Mouse (Mus musculus) retina, postnatal 1 day (tissue): ENCODE data around the gene Psme2.

Source experiments
- DNase-seq: peaks from one replicate; pipeline ENCODE4 v3.0.0-alpha.2; 2012

Psme2 gene

DNA sequence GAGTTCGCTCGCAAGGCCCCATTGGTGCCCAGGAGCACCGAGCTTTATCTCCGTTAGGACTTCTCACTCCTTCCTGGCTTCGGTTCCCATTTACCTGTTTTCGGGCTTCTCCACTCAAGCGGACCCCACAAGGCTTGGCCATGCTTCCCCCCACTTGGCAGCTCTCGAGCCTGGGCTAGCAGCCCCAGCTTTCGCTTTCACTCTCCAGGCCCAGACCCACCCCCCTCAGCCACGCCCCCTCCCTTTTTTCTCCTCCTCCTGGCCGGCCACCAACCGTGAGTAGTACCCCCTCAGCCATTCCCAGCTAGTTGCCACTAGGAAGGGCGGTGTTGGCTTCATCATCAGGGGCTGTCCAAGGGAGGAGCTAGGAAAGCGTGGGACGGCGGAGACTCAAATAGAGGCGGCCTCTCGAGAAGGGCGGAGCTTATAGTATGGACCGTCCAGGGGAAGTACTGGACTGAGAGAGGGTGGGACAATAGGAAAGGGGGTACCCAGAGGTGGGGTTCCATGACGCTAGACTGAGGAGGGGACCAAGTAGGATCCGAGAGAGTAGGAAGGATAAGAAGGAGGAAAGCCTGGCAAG, at the start of gene Psme2:
Gene Psme2 (minus strand): TSS at position 366 of the 583 bp plus-strand sequence.
- peak; percentile 98 for DNase-seq

DNA sequence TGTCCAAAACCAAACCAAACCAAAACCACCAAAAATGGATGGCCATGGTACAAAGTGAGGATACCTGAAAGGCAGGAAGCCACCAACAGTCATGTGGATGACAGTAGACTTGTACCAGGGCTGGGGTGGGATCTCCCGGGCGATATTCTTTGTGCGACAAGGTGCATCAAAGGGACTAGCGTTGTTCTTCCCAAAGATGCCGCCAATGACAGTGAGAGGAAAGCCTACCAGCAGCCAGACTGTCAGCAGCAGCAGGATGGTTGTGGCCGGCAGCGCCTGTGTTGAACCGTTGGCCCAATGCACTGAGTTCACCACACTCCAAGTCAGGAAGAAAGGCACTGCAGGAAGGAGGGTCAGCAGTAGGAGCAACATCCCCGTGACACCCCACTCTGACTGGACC, 46.9 kb upstream of the Psme2 start, which contains the start of gene Gm49378:
Gene Gm49378 (minus strand): TSS at position 101 of the 400 bp plus-strand sequence.
- no peak for DNase-seq

DNA sequence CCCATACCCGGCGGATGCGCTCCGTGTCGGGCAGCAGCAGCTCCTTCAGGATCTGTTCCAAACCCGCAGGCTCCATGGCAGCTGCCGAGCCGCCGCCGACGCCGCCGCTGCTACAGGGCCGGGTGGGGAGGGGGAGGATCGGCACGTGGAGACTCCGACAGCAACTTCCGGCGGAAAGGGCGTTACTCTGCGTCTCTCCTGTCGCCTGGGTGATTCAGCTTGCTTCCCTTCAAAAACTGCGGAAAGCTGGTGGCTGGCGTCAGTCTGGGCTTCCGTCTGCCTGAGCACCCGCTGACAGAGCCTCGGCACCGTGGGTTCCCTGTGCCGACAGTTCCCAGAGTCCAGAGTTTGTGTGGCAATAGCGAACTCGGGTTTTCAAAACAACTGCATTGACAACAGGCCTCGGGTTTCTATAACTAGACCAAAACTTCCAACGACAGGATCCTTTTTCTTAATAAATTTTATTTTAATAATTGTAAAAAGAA, 44.7 kb upstream of the Psme2 start, which contains the start of gene Ipo4:
Gene Ipo4 (minus strand): TSS at position 435 of the 485 bp plus-strand sequence.
- DNase-seq: peak; percentile 95

DNA sequence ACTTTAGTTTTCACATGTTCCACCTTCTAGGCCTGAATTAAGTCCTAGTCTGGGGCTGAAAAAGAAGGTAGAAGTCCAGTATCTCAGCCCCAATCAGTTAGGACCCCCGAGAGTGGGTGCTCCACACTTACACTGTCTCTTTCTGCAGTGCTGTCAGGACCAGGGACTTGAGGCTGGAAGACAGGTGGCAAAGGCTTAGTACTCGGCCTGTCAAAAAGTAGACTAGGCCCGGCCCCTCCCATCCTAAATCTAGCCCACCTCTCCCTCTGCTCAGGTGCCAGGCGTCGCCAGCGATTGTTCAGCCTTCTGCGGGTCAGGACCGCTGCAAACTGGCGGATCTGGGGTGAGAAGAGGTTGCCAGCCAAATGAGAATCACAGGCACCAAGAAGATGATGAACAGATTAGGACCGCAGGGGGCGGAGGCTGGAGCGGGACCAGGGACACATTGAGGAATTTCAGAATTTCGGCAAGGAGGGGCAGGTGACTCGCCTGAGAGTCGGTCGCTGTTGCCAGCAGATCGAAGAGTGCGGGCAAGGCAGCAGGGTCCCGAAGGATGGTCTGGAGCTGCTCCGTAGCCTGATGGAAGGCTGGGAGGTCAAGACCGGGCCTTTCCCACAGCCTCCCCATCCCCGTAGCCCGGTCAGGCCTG, 44.1 kb upstream of the Psme2 start:
- DNase-seq: no peak

DNA sequence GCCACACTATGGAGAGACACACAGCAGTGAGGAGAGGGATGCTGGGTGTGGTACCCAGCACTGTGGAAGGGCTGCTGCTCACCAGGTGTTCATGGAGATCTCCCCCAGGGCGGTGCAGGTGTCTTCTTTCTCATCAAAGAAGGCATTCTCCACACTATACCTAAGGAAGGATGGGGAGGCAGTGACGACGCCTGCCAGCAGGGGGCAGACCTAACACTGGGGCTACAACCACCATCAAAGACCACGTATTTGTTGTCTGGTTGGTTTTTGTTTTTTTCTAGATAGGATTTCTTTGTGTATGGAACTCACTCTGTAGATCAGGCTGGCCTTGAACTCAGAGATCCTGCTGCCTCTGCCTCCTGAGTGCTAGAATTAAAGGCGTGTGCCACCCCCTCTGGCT, 38.4 kb upstream of the Psme2 start:
- DNase-seq: peak; percentile 39

DNA sequence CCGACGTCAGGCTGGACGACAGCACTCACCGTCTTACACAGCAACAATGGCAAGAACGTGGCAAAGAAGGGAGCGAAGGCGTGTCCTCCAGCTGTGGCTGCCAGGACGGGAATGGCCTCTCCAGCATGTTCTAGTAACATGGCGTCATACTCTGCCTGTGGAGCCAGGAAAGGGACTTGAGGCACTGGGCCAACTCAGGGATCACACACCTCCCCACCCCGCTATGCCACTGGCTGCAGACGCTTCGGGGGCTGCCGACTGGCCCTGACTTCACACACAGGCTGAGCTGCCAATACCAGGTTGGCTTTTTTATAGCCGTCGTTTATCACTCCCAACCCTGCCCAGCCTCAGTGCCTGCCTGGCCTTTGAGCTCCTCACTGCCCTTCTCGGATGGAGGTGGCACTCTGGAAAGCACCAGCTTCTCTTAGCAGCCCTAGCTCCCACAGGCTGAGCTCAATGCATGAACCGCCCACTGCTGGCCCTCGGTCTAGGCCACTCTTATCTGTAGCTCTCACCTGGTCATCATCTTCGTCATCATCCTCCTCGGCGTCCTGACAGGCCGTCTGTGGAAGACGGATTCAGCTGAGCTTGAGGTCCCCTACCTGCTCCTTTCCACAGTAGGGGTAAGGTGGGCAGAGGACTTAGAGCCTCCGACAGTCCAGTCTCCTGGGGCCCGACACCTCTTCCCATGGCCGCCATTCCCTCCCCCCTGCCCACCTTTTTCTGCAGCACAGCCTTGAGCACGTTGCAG, 37.3 kb upstream of the Psme2 start:
- no peak for DNase-seq

DNA sequence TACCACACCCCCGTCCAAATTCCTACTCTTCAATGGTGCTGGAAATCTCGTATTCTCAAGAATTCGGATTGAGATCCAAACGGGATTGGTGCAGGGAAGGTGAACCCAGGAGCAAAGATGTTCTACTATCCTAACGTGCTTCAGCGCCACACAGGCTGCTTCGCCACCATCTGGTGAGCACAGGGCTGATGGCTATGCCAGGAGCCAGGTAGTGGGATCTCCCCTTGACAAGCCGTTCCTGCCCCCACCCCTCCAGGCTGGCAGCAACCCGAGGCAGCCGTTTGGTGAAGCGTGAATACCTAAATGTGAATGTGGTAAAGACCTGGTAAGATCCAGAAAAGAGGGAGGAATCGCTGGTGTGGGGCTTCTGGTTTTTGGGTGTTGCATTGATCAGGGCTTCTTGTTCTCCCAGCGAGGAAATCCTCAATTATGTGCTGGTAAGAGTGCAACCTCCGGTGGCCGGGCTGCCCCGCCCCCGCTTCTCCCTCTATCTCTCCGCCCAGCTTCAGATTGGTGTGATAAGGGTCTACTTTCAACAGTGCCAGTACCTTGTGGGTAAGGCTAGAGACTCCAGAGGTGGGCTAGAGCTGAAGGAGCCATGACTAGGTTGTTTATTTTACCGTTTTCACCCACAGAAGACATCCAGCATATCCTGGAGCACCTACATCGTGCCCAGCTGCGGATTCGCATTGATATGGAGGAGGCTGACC, 27.7 kb upstream of the Psme2 start:
- DNase-seq: peak; percentile 10

DNA sequence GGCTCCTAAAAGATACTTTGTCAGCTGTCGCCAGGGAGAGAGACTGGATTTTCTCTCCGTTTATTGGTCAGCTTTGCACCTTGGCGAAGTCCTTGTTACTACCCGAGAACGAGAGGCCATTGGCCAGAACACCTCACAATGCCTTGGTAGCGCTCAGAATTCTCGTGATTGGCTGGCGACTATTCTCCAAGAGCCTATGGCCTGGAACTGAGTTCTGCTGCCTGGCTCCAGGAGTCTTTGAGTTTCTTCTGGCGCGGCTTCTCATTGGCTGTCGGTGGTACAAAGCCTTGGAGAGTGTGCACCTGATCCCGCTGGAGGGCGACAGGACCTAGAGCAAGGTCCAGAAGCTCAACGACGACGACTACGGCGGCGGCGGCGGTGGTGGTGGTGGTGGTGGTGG, 26.9 kb upstream of the Psme2 start, which contains the start of gene Rec8:
Gene Rec8 (plus strand): TSS at position 216 of the 400 bp plus-strand sequence.
- peak; percentile 64 for DNase-seq

DNA sequence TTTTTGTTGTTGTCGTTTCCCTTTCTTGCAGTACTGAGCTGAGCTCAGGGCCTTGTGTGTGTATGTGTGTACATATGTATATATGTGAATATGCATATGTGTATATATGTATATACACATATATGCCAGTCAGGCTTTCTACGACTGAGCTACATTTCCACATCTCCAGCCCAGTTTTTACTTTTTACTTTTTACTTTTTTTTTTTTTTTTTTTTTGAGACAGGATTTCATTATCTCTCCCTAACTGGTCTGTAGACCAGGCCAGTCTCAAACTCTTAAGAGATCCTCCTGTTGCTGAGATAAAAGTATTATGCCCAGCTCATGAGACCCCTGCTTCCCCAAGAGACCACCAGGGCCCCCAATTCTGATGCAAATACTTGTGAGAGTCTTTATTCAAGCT, 25.9 kb upstream of the Psme2 start:
- no peak for DNase-seq

DNA sequence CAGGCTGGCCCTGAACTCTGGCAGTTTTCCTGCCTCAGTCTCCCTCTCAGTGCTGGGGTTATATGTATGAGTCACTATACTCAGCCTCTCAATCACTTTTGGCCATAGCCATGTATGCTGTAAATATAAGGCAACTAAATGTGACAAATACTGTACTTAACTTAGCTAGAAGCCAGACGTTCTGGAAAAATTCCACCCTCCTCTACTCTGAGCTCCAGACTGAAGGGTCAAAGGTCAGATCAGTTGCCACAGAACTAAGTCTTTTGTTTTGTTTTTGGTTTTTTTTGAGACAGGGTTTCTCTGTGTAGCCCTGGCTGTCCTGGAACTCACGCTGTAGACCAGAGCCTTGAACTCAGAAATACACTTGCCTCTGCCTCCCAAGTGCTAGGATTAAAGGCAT, 25.0 kb upstream of the Psme2 start:
- DNase-seq: no peak

DNA sequence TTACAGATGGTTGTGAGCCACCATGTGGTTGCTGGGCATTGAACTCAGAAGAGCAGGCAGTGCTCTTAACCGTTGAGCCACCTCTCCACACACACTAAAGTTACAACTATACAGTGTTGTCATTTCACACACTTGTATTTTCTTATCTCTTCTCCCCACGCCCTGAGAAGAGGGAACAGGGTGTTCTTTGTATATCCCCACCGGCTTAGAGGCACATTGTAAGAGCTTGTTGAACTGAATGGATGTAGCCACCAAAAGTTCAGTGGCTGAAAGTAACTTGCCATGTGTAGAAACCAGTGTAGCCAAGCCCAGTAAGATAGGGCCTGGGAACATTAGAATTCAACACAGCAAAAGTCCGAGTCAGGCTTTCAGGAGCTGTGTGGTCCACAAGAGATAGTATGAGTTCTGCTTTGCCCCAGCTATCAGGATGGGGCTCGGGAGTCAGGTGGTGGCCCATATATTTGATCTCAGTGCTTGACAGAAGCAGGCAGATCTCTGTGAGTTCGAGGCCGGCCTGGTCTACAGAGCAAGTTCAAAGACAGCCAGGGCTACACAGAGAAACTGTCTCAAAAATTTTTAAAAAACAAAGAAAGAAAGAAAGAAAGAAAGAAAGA, 23.8 kb upstream of the Psme2 start:
- no peak for DNase-seq

DNA sequence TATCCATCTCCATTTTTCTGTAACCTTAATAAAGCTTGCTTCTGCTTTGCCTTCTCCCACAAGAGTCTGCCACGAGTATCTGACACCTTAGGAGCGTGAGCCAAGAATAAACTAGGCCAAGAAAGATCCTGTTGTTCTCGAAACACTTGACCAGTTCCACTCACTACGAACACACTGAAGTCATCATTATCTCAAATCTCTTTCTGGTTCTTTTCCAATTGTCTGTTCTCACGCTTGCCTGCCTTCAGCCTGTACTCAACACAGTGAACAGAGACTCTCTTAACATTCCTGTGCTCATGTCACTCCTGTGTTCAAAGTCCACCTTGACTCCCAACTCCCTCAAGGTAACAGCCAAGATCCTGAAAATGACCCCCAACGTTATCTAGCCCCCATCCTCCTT, 22.4 kb upstream of the Psme2 start:
- DNase-seq: no peak

DNA sequence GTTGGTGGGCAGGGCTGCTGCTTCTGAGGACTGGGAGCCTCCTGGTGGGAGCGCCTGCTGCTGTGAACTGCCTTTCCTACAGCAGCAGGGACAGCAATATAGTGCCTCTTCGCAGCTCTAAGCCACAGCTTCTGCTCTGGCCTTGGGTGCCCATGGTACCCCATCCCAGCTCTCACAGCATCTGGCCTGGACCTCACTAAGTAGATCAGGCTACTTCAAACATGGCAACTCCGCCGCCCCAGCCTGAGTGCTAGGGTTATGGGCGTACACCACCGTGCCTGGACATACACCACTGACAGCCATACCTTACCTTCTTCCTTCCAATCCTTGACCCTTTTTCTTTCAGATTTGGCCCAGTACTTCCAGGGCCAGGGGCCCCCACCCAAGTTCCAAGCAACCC, 17.4 kb upstream of the Psme2 start:
- no peak for DNase-seq

DNA sequence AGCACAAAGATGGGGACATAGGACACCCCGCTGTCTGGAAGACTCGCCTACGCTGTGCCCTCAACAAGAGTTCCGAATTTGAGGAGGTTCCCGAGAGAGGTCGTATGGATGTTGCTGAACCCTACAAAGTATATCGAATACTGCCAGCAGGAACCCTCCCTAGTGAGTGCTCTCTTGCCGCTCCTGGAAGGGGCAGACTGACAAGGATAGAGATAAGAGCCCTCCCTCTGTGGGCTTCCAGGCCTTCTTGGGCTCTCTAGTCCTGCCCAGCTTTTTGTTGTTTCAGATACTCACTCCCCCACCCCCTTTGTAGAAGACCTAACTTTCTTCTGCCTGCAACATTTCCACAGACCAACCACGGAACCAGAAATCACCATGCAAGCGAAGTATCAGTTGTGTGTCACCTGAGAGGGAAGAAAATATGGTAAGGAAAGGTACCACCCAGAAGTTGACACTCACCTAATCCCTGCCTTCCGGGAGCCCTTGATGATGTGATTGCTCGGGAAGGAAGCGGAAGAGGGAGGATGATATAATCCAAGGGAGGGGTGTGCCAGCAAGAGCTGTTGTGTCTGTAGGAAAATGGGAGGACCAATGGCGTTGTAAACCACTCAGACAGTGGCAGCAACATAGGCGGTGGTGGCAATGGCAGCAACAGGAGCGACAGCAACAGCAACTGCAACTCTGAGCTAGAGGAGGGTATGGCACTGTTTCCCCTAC, 15.0 kb upstream of the Psme2 start:
- no peak for DNase-seq

DNA sequence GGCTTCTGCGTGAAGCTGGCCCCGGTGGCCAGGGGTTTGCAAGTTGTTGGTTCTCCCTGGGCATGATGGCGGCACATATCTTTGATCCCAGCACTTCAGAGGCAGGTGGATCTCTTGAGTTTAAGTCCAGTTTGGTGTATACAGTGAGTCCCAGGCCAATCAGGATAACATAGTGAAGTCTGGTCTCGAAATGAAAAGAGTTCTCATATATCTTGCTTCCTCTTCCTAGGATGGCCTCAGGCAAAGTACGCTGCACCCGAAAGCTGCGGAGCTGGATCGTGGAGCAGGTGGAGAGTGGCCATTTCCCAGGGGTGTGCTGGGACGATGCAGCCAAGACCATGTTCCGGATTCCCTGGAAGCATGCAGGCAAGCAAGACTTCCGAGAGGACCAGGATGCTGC, 13.9 kb upstream of the Psme2 start:
- no peak for DNase-seq

DNA sequence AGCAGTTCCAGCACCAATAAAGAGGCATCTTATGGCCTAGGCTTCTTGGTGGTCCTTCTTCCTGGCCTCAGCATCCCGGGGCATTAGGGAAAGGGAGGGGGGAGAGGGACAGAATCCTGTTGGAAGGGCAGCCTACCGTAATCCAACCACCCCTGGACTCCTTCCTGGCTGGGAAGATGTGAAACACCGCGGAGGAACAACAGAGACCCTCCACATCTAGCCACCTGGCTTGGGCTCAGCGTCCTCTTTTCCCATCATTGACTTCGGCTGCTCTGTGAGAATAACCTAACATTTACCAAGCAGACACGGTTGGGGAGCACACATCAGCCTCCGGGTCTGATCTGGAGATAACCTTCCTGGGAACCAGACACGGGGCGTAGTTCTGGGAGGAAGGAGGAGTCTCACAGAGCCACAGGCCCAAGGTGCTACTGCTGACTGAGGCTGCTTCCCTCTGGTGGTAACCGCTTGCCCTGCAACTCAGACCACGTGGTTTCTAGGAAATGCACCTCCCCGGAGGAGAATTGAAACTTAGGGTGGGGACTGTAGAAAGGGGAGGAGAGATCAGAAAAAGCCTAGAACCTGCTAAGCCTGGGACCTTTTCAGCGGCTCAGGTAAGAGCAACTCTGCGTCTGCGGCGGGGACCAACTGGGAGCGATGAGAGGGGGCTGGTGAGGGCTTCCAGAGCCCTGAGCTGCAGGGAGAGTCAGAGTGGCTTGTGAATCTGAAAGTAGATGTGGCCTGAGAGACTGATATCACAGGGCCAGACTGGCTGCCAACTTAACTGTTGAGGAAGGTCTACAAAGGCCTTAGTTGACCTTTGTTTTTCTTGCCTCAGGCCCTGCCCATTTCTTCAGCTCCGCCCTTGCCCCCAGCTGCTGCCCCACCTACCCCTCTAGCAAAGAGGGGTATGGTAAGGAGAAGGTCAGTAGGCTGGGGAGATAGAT, 13.0 kb upstream of the Psme2 start:
- DNase-seq: peak; percentile 93

DNA sequence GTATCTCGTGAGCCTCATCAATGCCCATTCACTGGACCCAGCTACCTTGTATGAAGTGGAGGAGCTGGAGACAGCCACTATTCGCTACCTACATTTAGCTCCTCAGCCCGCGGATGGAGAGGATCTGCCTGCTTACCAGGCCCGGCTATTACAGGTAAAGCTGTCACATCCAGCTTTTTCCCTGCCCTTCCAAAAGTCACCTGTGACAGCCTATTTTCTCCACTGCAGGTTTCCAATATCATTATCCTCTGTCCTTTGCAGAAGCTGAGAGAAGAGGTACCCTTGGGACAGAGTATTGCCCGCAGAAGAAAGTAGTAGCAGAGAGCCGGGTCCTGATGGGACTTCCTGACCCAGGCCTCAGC, 12.3 kb upstream of the Psme2 start, which contains the start of gene Irf9:
Gene Irf9 (plus strand): TSS at position 301 of the 362 bp plus-strand sequence.
- no peak for DNase-seq

DNA sequence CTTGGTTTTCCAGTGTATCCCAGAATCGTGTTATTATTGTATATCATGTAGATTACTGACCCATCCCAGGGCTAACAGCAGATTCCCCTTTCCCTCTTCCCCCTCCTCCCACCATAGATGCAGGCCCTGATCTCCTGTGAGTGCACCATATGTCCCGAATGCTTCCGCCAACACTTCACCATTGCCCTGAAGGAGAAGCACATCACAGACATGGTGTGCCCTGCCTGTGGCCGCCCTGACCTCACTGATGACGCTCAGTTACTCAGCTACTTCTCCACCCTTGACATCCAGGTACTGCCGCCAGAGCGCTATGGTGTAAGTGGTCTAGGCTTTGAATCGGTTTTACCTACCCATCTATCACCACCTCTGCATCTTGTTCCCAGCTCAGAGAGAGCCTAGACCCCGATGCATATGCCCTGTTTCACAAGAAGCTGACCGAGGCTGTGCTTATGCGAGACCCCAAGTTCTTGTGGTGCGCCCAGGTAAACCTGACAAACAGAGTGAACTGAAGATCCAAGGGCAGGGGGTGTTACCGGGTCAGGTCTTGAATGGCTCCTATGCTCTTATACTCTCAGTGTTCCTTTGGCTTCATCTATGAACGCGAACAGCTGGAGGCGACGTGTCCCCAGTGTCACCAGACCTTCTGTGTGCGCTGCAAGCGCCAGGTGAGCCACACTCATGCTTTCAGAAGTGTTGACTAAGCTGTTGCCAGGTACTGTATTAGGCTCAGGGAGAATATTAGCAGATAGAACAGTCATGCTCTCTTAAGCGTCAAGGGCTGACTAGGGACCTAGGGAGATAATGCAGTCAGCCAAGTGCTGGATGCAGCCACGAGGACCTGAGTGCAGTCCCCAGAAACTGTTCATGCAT, 7.8 kb upstream of the Psme2 start:
- DNase-seq: no peak

DNA sequence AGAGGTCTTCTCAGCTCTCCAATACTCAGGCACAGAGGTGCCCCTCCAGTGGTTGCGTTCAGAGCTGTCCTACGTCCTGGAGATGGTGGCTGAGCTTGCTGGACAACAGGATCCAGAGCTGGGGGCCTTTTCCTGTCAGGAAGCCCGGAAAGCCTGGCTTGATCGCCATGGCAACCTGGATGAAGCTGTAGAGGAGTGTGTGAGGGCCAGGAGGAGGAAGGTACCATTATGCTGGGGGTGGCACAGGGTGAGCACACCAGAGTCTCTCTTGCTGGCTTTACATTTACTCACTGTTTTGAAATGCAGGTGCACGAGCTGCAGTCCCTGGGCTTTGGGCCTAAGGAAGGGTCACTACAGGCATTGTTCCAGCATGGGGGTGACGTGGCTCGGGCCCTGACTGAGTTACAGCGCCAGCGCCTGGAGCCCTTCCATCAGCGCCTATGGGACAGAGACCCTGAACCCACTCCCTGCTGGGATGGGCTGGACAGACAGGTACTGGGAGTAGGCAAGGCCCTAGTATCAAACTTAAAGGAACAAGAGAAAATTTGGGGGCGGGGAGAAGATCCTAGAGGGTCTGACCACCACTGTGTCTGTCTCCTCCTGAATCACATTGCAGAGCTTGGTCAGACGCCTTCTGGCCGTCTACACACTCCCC, 5.2 kb upstream of the Psme2 start:
- no peak for DNase-seq
